18 mouse cellular contexts compared by ENCODE assay signal in the genomic region with DNA sequence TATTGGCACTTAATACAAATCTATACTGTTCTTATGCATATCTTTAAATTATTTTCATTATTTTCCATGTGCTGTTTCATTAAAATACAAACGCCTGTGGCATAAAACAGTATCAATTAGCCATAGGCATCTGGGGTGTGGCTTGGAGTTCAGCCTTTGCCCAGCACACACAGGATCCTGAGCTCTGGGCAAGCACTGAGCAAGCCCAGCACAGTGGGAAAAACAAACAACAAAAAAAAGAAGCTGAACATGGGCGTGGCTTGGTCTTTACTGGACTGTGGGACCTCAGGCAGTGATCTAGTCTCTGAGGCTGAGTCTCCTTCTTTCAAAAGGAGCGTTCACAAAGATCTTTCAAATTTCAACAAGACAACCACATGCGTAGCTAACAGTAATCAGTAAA.
A peak's percentile ranks its signal among the peaks of the same experiment; 100 is the strongest.
DNase-seq lines count a peak whose midpoint lies in the region; ATAC-seq and TF ChIP-seq lines count a peak whose summit lies in the region.
"Had no signal": no experiment of that assay in that cellular context is flagged by ENCODE, and none has a peak within 500 bp of the region (broad histone marks: within the 10 kb centered on the region; RNA-seq: fewer than 3 reads in every experiment).

No protein-coding gene starts in this region.

- 82% methylated on average over 4 of the region's 4 CpGs for WGBS in midbrain, embryonic 10.5 days
- 74% methylated on average over 4 of the region's 4 CpGs for WGBS in midbrain, embryonic 15.5 days
- 57% methylated on average over 4 of the region's 4 CpGs for WGBS in liver, embryonic 14.5 days (ENCODE audit: insufficient replicate concordance)
- 61% methylated on average over 4 of the region's 4 CpGs for WGBS in liver, postnatal 0 days (ENCODE audit: insufficient replicate concordance)
- WGBS in hindbrain, embryonic 11.5 days = 79% methylated on average over 4 of the region's 4 CpGs

- H3K4me3 ChIP-seq in midbrain, embryonic 10.5 days = no peak overlapping the region
- H3K4me3 ChIP-seq in midbrain, embryonic 15.5 days = no peak overlapping the region
- no peak overlapping the region for H3K4me3 ChIP-seq in liver, embryonic 14.5 days (ENCODE audit: insufficient read depth in 1 of 2, low read depth in 2 of 2, low read length in 2 of 2)
- H3K4me3 ChIP-seq in liver, postnatal 0 days (ENCODE audit: low read depth, low read length) = no peak overlapping the region
- no peak overlapping the region for H3K4me3 ChIP-seq in hindbrain, embryonic 11.5 days (ENCODE audit: low read depth, low read length)
- H3K4me3 ChIP-seq: embryonic facial prominence, embryonic 13.5 days; forebrain, embryonic 13.5 days; gastrocnemius, adult 2 months; heart, embryonic 12.5 days; hindbrain, embryonic 12.5 days had no signal

- H3K9me3 ChIP-seq in midbrain, embryonic 10.5 days (replicated peaks) = no peaks in the 10 kb centered on the region
- H3K9me3 ChIP-seq in midbrain, embryonic 15.5 days = no peaks in the 10 kb centered on the region
- H3K9me3 ChIP-seq in liver, embryonic 14.5 days (ENCODE audit: control insufficient read depth, low read length) = no peaks in the 10 kb centered on the region
- no peaks in the 10 kb centered on the region for H3K9me3 ChIP-seq in liver, postnatal 0 days (ENCODE audit: low read length)
- no peaks in the 10 kb centered on the region for H3K9me3 ChIP-seq in hindbrain, embryonic 11.5 days (ENCODE audit: control insufficient read depth, low read length)
- H3K9me3 ChIP-seq: embryonic facial prominence, embryonic 13.5 days; forebrain, embryonic 13.5 days; heart, embryonic 12.5 days; hindbrain, embryonic 12.5 days had no signal

- peaks cover 17% of the 10 kb centered on the region; the same call in 1 of the 2 replicates for H3K4me1 ChIP-seq in midbrain, embryonic 10.5 days
- peaks cover 18% of the 10 kb centered on the region; the same call in 1 of the 2 replicates for H3K4me1 ChIP-seq in midbrain, embryonic 15.5 days
- H3K4me1 ChIP-seq in liver, embryonic 14.5 days (replicated peaks; ENCODE audit: control insufficient read depth in 2 of 2, insufficient read depth in 2 of 2, low read length in 1 of 2) = peaks cover 0 to 3% of the 10 kb centered on the region in 2 experiments; a peak in 1 of 4 replicates
- no peaks in the 10 kb centered on the region for H3K4me1 ChIP-seq in liver, postnatal 0 days (ENCODE audit: insufficient read depth)
- no peaks in the 10 kb centered on the region for H3K4me1 ChIP-seq in hindbrain, embryonic 11.5 days (replicated peaks; ENCODE audit: control insufficient read depth, insufficient read depth, low read length)

- no peak for TF ChIP-seq CTCF in liver, embryonic 14.5 days (IDR thresholded peaks at IDR 0.05; ENCODE audit: low read depth)
- TF ChIP-seq CTCF in liver, postnatal 0 days (IDR thresholded peaks at IDR 0.05; ENCODE audit: low read depth) = no peak

- no peak overlapping the region for H3K9ac ChIP-seq in midbrain, embryonic 15.5 days
- no peak overlapping the region for H3K9ac ChIP-seq in liver, embryonic 14.5 days (replicated peaks)
- H3K9ac ChIP-seq in liver, postnatal 0 days (replicated peaks) = no peak overlapping the region
- H3K9ac ChIP-seq in hindbrain, embryonic 11.5 days (ENCODE audit: low read depth, low read length) = no peak overlapping the region
- H3K9ac ChIP-seq: embryonic facial prominence, embryonic 13.5 days; forebrain, embryonic 13.5 days; forebrain, postnatal 0 days; heart, embryonic 12.5 days; hindbrain, embryonic 12.5 days had no signal

- no peak for DNase-seq in midbrain, embryonic 10.5 days (ENCODE audit: low spot score)
- DNase-seq in liver, embryonic 14.5 days (ENCODE audit: low read depth in 3 of 3, low spot score in 3 of 3) = no peak
- DNase-seq in liver, postnatal 0 days = no peak
- DNase-seq in hindbrain, embryonic 11.5 days (ENCODE audit: low spot score) = no peak
- DNase-seq in heart, postnatal 4 days = no peak
- DNase-seq: adrenal gland, adult 2 months; adrenal gland, postnatal 25 days; cerebellum, adult 18-20 months; cerebellum, adult 9-11 months; cerebellum, postnatal 36 days; forebrain, postnatal 0 days; gastrocnemius, adult 2 months; gastrocnemius, postnatal 25 days had no signal

- H3K27ac ChIP-seq in midbrain, embryonic 10.5 days (replicated peaks) = 0 out of 2 replicates have a peak overlapping the region, but pooled peaks have one; percentile 28
- no peak overlapping the region for H3K27ac ChIP-seq in midbrain, embryonic 15.5 days
- no peak overlapping the region for H3K27ac ChIP-seq in liver, embryonic 14.5 days
- no peak overlapping the region for H3K27ac ChIP-seq in liver, postnatal 0 days (ENCODE audit: low read depth)
- no peak overlapping the region for H3K27ac ChIP-seq in hindbrain, embryonic 11.5 days (ENCODE audit: low read depth, low read length)
- H3K27ac ChIP-seq: embryonic facial prominence, embryonic 13.5 days; forebrain, embryonic 13.5 days; gastrocnemius, adult 2 months; hindbrain, embryonic 12.5 days had no signal

- H3K27me3 ChIP-seq in midbrain, embryonic 10.5 days (ENCODE audit: low read depth, poor library complexity, severe bottlenecking) = peaks cover 4% of the 10 kb centered on the region; the same call in 1 of the 2 replicates
- no peaks in the 10 kb centered on the region for H3K27me3 ChIP-seq in midbrain, embryonic 15.5 days (replicated peaks)
- H3K27me3 ChIP-seq in liver, embryonic 14.5 days (ENCODE audit: control insufficient read depth, insufficient read depth, low read length) = no peaks in the 10 kb centered on the region
- no peaks in the 10 kb centered on the region for H3K27me3 ChIP-seq in liver, postnatal 0 days (ENCODE audit: insufficient read depth, low read length)
- H3K27me3 ChIP-seq in hindbrain, embryonic 11.5 days (ENCODE audit: control insufficient read depth, insufficient read depth, low read length) = no peaks in the 10 kb centered on the region
- H3K27me3 ChIP-seq: embryonic facial prominence, embryonic 13.5 days; forebrain, embryonic 13.5 days; hindbrain, embryonic 12.5 days had no signal

- no peaks in the 10 kb centered on the region for H3K36me3 ChIP-seq in midbrain, embryonic 10.5 days
- no peaks in the 10 kb centered on the region for H3K36me3 ChIP-seq in midbrain, embryonic 15.5 days (replicated peaks)
- no peaks in the 10 kb centered on the region for H3K36me3 ChIP-seq in liver, embryonic 14.5 days (replicated peaks; ENCODE audit: control insufficient read depth, insufficient read depth, low read depth)
- no peaks in the 10 kb centered on the region for H3K36me3 ChIP-seq in liver, postnatal 0 days (replicated peaks; ENCODE audit: insufficient read depth, low read length)
- H3K36me3 ChIP-seq in hindbrain, embryonic 11.5 days (ENCODE audit: control insufficient read depth, insufficient read depth, low read length) = no peaks in the 10 kb centered on the region
- H3K36me3 ChIP-seq: embryonic facial prominence, embryonic 13.5 days; heart, embryonic 12.5 days; hindbrain, embryonic 12.5 days had no signal

- no peak for TF ChIP-seq EP300 in liver, embryonic 14.5 days (IDR thresholded peaks at IDR 0.05; ENCODE audit: low read depth)
- TF ChIP-seq EP300 in liver, postnatal 0 days (IDR thresholded peaks at IDR 0.05; ENCODE audit: low read depth) = no peak

- no peak for ATAC-seq in midbrain, embryonic 15.5 days (replicated peaks)
- ATAC-seq in liver, embryonic 14.5 days (ENCODE audit: insufficient read depth) = 0 out of 2 replicates have a peak, but pooled peaks have one; percentile 37
- ATAC-seq in liver, postnatal 0 days = peak; percentile 58
- ATAC-seq in hindbrain, embryonic 11.5 days (ENCODE audit: low FRiP score) = no peak
- ATAC-seq: forebrain, embryonic 13.5 days; forebrain, postnatal 0 days had no signal

- no peak overlapping the region for H3K4me2 ChIP-seq in midbrain, embryonic 15.5 days
- H3K4me2 ChIP-seq in liver, embryonic 14.5 days (ENCODE audit: low read depth) = no peak overlapping the region
- no peak overlapping the region for H3K4me2 ChIP-seq in liver, postnatal 0 days (ENCODE audit: low read depth, low read length)
- H3K4me2 ChIP-seq in hindbrain, embryonic 11.5 days (replicated peaks; ENCODE audit: low read depth, low read length) = no peak overlapping the region
- H3K4me2 ChIP-seq: embryonic facial prominence, embryonic 13.5 days; forebrain, embryonic 13.5 days; heart, embryonic 12.5 days; hindbrain, embryonic 12.5 days had no signal

Comparison
In these comparisons a context has a peak if more than half of its experiments do, and no peak if none do; other contexts are left out.
1. ATAC-seq: peak in liver, embryonic 14.5 days (single experiment) and liver, postnatal 0 days (single experiment); none in midbrain, embryonic 15.5 days (single experiment) and hindbrain, embryonic 11.5 days (single experiment).